Mouse (Mus musculus) erythroblast, embryonic 14.5 days (primary cell): ENCODE data around the gene Tead3. TPM values are rescaled to one million over a fixed set of nuclear protein-coding genes. Genes with fewer than 3 reads are reported as not detected.

Experiments used
- H3K27me3 ChIP-seq: 2 replicates; pipeline ENCODE4 v1.6.1; 2012; ENCODE audit warnings: inconsistent platforms; ENCODE audit not compliant: control insufficient read depth
- H3K36me3 ChIP-seq: 2 replicates; pipeline ENCODE4 v1.6.1; 2012; ENCODE audit warnings: mild to moderate bottlenecking, inconsistent platforms; ENCODE audit not compliant: control insufficient read depth
- H3K4me1 ChIP-seq: 2 replicates; pipeline ENCODE4 v1.6.1; 2012; ENCODE audit warnings: inconsistent platforms; ENCODE audit not compliant: control insufficient read depth
- H3K4me3 ChIP-seq: replicated peaks from 2 replicates; pipeline ENCODE3; 2012; ENCODE audit warnings: moderate library complexity, mild to moderate bottlenecking, inconsistent platforms
- H3K9me3 ChIP-seq: 2 replicates; pipeline ENCODE4 v1.6.1; 2012; ENCODE audit warnings: low read length, inconsistent platforms, mixed read lengths; ENCODE audit not compliant: control insufficient read depth
- GATA1 ChIP-seq: IDR thresholded peaks from 2 replicates; pipeline ENCODE4 v1.6.1; 2012; ENCODE audit warnings: low read length, inconsistent platforms, mixed read lengths
- TAL1 ChIP-seq: IDR thresholded peaks from 3 replicates; pipeline ENCODE4 v1.6.1; 2012; ENCODE audit warnings: low read length, inconsistent platforms, mixed read lengths
- polyA plus RNA-seq: library from polyadenylated mRNA; stranded (reverse); fragments of >175 nt; gene quantifications from 2 replicates; pipeline ENCODE4 v1.2.3, GENCODE M21; 2012

Tead3 gene
- polyA plus RNA-seq, 1 experiment: 0.22 TPM

GRCm38 (mm10) chr17:28316476-28316875, 34.1 kb downstream of the Tead3 start:
- H3K27me3 ChIP-seq: no peaks in the 10 kb centered on the region
- peaks cover 54% of the 10 kb centered on the region for H3K36me3 ChIP-seq
- H3K4me1 ChIP-seq: peaks cover 61% of the 10 kb centered on the region
- H3K9me3 ChIP-seq: no peaks in the 10 kb centered on the region
- no peak overlapping the region for H3K4me3 ChIP-seq
- TF ChIP-seq TAL1: no peak
- TF ChIP-seq GATA1: no peak

DNA sequence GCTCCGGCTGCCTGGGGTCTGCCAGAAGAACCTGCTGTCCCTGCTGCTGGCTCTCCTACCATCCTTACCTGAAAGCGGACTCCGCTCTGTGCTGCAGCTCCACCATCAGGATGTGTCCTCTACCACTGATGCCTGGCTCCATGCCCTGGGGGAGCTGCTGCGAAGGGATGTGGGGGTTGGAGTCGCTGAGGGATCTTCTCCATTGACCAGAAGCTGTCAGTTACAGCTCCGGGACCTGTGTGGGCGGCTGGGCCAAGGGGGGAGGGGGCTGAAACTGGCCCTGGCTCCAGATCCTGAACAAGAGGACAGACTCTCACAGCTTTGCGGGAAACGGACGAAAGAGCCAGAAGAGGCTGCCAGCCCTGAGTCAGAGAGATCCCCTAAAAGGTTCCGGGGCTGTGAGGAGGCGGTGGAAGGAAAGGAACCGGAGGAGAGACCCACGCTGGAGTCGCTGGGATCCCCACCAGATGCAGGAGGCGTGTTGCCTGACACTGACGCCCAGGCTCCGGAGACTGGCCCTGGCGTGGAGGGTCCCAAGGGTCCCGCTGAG, 34.9 kb downstream of the Tead3 start:
- no peaks in the 10 kb centered on the region for H3K27me3 ChIP-seq
- H3K9me3 ChIP-seq: no peaks in the 10 kb centered on the region; the same call in 1 of the 2 replicates
- peaks cover 61% of the 10 kb centered on the region for H3K4me1 ChIP-seq
- TF ChIP-seq TAL1 (no peak), GATA1 (no peak)
- H3K4me3 ChIP-seq: no peak overlapping the region
- H3K36me3 ChIP-seq: peaks cover 47% of the 10 kb centered on the region

DNA sequence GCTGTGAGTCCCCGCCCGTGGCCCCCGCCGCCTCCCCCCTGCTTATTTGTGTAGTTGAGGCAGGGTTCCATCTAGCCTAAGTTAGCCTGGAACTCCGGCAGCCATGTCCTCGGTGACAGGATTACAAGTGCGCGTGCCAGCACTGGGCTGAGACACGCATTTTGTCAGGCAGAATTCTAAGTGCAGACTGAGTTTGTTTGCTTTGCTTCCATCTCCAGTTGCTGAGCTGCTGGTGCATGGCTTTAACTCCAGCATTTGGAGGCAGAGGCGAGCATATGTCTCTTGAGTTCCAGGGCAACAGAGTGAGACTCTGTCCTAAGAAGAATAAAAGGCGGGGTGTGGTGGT, 36.8 kb downstream of the Tead3 start:
- H3K9me3 ChIP-seq: no peaks in the 10 kb centered on the region; the same call in 1 of the 2 replicates
- H3K27me3 ChIP-seq: no peaks in the 10 kb centered on the region
- H3K4me3 ChIP-seq: peak overlapping the region; percentile 90
- TF ChIP-seq GATA1 (no peak), TAL1 (no peak)
- peaks cover 62% of the 10 kb centered on the region for H3K4me1 ChIP-seq
- peaks cover 36% of the 10 kb centered on the region for H3K36me3 ChIP-seq

GRCm38 (mm10) chr17:28313212-28313879, 37.3 kb downstream of the Tead3 start, which contains the start of gene Fance:
Fance (plus strand) TSS chr17:28313519.
- H3K4me1 ChIP-seq: peaks cover 66% of the 10 kb centered on the region

DNA sequence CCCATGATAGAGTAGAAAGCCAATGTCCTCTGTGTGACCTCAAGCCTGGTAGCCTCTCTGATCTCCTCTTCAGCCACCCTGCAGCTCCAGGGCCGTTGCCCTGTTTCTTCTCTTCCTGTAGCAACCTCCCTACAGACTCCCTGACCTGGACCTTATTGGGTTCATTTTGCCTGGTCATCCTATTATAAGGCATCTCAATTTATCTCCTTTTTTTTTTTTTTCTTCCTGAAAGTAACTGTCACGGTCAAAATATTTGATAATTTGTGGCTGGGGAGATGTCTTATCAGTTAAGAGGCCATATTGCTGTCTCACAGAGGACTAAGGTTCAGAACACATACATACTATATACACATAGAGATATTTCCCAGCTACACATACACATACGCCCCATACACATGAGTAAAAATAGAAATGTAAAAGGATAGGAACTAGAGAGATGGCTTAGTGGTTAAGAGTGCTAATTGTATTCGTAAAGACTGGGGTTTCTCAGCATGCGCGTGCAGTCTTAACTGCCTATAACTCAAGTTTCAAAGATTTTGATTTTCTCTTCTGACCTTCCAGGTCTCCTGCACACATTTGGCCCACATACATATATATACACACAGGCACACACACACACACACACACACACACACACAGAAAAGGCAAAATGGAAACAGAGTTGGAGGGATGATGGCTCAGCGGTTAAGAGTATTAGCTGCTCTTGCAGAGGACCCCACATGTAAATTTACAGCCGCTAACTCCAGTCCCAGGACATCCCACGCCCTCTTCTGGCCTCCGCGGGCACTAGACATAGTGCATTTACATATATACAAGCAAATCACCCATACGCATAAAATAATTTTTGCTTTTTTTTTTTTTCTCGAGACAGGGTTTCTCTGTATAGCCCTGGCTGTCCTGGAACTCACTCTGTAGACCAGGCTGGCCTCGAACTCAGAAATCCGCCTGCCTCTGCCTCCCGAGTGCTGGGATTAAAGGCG, 38.1 kb downstream of the Tead3 start:
- H3K4me3 ChIP-seq: peak overlapping the region; percentile 90
- H3K36me3 ChIP-seq: peaks cover 25% of the 10 kb centered on the region
- peaks cover 59% of the 10 kb centered on the region for H3K4me1 ChIP-seq
- no peaks in the 10 kb centered on the region; the same call in 1 of the 2 replicates for H3K9me3 ChIP-seq
- TF ChIP-seq GATA1 (no peak), TAL1 (no peak)
- no peaks in the 10 kb centered on the region for H3K27me3 ChIP-seq

More at GRCm38 (mm10) chr17:28313212-28313879, 37.3 kb downstream of the Tead3 start, which contains the start of gene Fance:
- Histone ChIP-seq H3K36me3 (peaks cover 31% of the 10 kb centered on the region), H3K27me3 (no peaks in the 10 kb centered on the region), H3K4me3 (peak within 1 kb of the TSS; percentile 90), H3K9me3 (no peaks in the 10 kb centered on the region; the same call in 1 of the 2 replicates)
- TF ChIP-seq GATA1 (peak; percentile 60; the same call in 1 of the 2 replicates), TAL1 (no peak)

GRCm38 (mm10) chr17:28311366-28312132, 39.1 kb downstream of the Tead3 start:
- H3K9me3 ChIP-seq: no peaks in the 10 kb centered on the region; the same call in 1 of the 2 replicates
- TF ChIP-seq TAL1 (no peak), GATA1 (no peak)
- H3K27me3 ChIP-seq: no peaks in the 10 kb centered on the region
- H3K4me3 ChIP-seq: no peak overlapping the region
- H3K4me1 ChIP-seq: peaks cover 50% of the 10 kb centered on the region
- peaks cover 15% of the 10 kb centered on the region for H3K36me3 ChIP-seq

DNA sequence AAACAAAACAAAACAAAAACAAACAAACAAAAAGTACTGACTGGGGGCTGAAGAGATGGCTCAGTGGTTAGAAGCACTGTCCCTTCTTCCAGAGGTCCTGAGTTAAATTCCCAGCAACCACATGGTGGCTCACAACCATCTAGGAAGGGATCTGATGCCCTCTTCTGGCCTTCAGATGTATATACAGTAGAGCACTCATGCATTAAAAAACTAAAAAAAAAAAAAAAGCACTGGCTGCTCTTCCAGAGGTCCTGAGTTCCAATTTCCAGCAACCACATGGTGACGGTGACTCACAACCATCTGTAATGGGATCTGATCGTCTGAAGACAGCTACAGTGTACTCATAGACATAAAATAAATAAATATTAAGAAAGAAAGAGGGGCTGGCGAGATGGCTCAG, 39.8 kb downstream of the Tead3 start:
- Histone ChIP-seq H3K9me3 (no peaks in the 10 kb centered on the region; the same call in 1 of the 2 replicates), H3K4me1 (peaks cover 42% of the 10 kb centered on the region), H3K27me3 (no peaks in the 10 kb centered on the region), H3K4me3 (no peak overlapping the region), H3K36me3 (peaks cover 8% of the 10 kb centered on the region)
- TF ChIP-seq TAL1 (no peak), GATA1 (no peak)

GRCm38 (mm10) chr17:28308297-28309195, 42.1 kb downstream of the Tead3 start:
- peaks cover 5% of the 10 kb centered on the region for H3K9me3 ChIP-seq
- H3K4me1 ChIP-seq: peaks cover 22% of the 10 kb centered on the region
- no peaks in the 10 kb centered on the region for H3K36me3 ChIP-seq
- H3K27me3 ChIP-seq: no peaks in the 10 kb centered on the region
- no peak overlapping the region for H3K4me3 ChIP-seq
- no peak for TF ChIP-seq TAL1
- TF ChIP-seq GATA1: no peak
